Mouse (Mus musculus): Measurements from ENCODE around the gene Timeless.

- no peak for TF ChIP-seq CTCF (IDR thresholded peaks at IDR 0.05; ENCODE audit: low read depth, low read length)
- no peak for TF ChIP-seq POLR2A (IDR thresholded peaks at IDR 0.05; ENCODE audit: borderline replicate concordance, low read depth, low read length)
These were observed 4.5 kb downstream of the Timeless start for GRCm38 (mm10) chr10:128236321-128236720.

Data from bone marrow macrophage, adult 2 months (primary cell).